In the genomic region with DNA sequence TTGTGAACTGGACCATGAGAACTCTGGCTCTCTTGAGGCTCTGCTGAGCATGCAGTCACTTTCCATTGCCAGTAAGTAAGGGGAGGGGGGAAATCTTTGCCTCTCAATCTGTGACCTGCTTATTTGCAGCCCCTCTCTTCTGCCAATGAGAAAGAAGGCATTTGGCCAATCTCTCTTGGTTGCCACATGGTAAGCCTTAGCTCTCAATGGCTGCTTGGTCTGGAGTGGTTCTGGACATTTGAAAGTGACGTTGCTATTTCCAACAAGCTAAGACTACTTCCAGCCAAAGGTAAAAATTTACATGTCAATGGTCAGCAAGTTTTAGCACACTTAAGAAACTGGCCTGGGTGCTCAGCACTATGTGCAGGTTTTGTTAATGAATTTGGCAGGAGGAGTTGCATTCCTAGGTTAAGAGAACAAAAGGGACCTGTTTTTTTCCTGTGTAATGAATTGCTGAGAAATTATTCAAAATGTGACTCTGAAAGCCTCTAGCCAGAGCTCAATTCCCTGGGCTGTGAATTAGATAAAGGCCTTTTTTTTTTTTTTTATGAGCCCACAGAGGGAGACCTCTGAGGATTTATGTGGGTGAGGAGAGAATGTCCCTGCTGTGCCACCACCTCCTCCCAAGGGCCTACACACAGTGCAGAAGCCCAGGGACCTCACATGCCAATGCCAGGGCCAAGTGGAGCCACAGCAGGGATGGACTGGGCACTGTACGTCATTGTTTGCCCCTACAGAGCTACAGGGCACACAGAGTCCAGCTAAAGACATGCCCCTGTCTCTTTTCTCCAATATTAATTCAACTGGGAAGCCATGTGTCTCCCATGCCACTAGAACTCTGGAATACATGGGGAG, we compare ENCODE assay signal across 11 mouse cellular contexts.
DNase-seq lines count a peak whose midpoint lies in the region; ATAC-seq lines count a peak whose summit lies in the region.
"Had no signal": no experiment of that assay in that cellular context is flagged by ENCODE, and none has a peak within 500 bp of the region (broad histone marks: within the 10 kb centered on the region; RNA-seq: fewer than 3 reads in every experiment).

No protein-coding gene starts in this region.

- peak; percentile 40 for DNase-seq in adrenal gland, postnatal 14 days
- DNase-seq in adrenal gland, postnatal 25 days, result no peak
- peak; percentile 40 for DNase-seq in kidney, adult 11 months
- no peak for DNase-seq in kidney, postnatal 4 days
- peak; percentile 44 to 71 for DNase-seq in right cerebral cortex, postnatal 10 days (ENCODE audit: low spot score in 2 of 2)
- DNase-seq in right cerebral cortex, postnatal 14 days, result no peak
- peak; percentile 6 for DNase-seq in skeletal muscle tissue, adult 2 months (ENCODE audit: low read depth, low spot score)
- DNase-seq: adrenal gland, postnatal 36 days; embryo, embryonic 11 days; heart, adult 2 months had no signal

- no peak for ATAC-seq in megakaryocyte progenitor cell, adult 5-6 weeks (replicated peaks; ENCODE audit: poor library complexity)

Comparison
In these comparisons a context has a peak if more than half of its experiments do, and no peak if none do; other contexts are left out.
1. DNase-seq: peak in adrenal gland, postnatal 14 days (single experiment), kidney, adult 11 months (single experiment), right cerebral cortex, postnatal 10 days (2 of 2) and skeletal muscle tissue, adult 2 months (single experiment); none in adrenal gland, postnatal 25 days (single experiment), kidney, postnatal 4 days (0 of 2) and right cerebral cortex, postnatal 14 days (single experiment).